Mouse (Mus musculus) megakaryocyte progenitor cell, adult 5-6 weeks (primary cell): ENCODE results near the gene Cyp2d22. TPM values are rescaled to one million over a fixed set of nuclear protein-coding genes. Genes with fewer than 3 reads are reported as not detected.
"Not testable (repeated sequence)": the region's sequence is repeated elsewhere in the genome, so short reads cannot be mapped to it uniquely, and the experiment has no call there.

ENCODE experiments used
- ATAC-seq: replicated peaks from 2 replicates; pipeline ENCODE4 v1.8.0; 2016; ENCODE audit warnings: mild to moderate bottlenecking, moderate TSS enrichment, inconsistent platforms; ENCODE audit not compliant: poor library complexity
- total RNA-seq, 2 experiments: library from RNA; stranded (forward) in 1 of 2; stranded (reverse) in 1 of 2; fragments of 157-497, 149-512 nt in 1 of 2; fragments of 200-1000 nt in 1 of 2; gene quantifications; 2 replicates each; pipeline versions ENCODE4 v1.2.3 to v1.2.4; 2015 to 2017

Gene Cyp2d22
- total RNA-seq, 2 experiments from 2014 or later = 1.7 TPM; not detected in 1

DNA sequence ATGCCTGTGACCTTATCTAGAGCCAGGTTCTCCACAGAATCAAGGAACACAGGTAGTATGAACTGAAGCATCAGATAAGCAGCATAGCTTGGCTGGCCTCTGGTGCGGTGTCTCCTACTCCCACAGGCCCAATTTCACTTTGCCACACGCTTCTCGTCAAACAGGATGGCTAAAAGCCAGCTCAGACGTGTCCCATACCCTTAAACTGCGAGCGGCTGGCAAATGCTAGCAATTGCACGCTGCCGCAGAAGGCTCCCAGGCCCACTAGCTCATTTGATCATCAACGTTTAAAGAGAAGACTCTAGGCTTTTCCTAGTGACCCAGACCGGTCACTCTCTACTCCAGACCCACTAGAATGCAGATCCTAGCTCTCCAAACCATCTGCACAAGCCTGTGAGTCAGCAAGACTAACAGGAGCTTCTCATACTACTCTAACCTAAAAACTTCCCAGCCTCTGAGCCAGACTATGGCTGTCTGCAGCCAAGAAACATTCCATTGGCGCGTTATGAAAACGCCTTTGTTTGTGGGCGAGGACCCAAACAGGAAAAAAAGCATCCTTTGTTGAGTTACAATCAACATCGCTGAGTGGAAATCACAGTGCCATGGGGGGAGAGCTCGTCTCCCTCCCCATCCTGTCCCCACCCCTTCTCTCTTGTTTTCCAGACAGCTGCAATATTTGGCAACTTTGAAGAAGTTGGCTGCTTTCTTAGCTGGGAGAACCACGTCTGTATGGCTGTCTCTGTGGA lies 3.5 kb downstream of the Cyp2d22 start:
- ATAC-seq = no peak

- no peak for ATAC-seq
Observed at GRCm38 (mm10) chr15:82375855-82376254, 4.2 kb downstream of the Cyp2d22 start.

- no peak for ATAC-seq
Observed at GRCm38 (mm10) chr15:82374437-82374836, 5.6 kb downstream of the Cyp2d22 start.

GRCm38 (mm10) chr15:82372991-82373390 lies 7.1 kb downstream of the Cyp2d22 start:
- ATAC-seq = no peak

- ATAC-seq = no peak
Observed at GRCm38 (mm10) chr15:82372446-82372845, 7.6 kb downstream of the Cyp2d22 start.

GRCm38 (mm10) chr15:82368851-82369250 lies 11.2 kb downstream of the Cyp2d22 start:
- ATAC-seq = no peak

GRCm38 (mm10) chr15:82368146-82368545 lies 11.9 kb downstream of the Cyp2d22 start:
- no peak for ATAC-seq

DNA sequence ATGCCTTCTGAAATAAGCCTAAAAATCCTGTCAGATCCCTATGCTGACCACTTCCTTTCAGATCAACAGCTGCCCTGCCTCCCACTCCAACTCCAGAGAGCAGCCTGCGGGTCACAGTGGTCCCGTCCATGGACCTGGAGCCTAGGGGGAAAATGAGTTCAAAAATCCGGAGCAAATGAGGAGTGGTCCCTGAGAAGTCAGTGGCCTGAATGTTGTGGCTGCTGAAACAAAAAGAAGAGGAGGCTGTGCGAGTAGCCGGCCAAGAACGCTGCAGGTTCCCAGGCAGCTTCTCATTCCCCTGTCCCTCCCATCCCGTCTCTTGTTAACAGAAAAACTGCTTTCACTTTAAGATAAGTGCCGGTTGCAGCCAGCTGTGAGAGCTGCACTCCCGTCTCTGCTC lies 15.5 kb downstream of the Cyp2d22 start:
- not testable (repeated sequence) for ATAC-seq

- ATAC-seq = not testable (repeated sequence)
Observed at GRCm38 (mm10) chr15:82363801-82364200, 16.3 kb downstream of the Cyp2d22 start.

DNA sequence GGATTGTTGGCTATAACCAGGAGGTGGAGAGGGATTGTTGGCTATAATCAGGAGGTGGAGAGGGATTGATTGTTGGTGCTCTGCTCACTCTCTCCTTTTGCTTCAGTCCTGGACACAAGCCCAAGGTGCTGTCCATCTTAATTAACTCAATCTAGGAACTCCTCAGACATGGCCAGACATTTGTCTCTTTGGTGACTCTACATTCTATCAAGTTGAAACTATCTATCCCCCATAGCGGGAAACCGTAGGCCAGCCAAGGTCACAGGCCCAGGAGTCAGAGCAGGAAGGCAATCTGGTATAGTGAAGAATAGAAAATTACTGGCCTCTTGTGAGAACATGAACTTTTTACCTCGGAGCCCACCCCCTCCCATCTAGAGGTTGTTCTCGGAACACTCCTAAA lies 17.8 kb downstream of the Cyp2d22 start:
- no peak for ATAC-seq

DNA sequence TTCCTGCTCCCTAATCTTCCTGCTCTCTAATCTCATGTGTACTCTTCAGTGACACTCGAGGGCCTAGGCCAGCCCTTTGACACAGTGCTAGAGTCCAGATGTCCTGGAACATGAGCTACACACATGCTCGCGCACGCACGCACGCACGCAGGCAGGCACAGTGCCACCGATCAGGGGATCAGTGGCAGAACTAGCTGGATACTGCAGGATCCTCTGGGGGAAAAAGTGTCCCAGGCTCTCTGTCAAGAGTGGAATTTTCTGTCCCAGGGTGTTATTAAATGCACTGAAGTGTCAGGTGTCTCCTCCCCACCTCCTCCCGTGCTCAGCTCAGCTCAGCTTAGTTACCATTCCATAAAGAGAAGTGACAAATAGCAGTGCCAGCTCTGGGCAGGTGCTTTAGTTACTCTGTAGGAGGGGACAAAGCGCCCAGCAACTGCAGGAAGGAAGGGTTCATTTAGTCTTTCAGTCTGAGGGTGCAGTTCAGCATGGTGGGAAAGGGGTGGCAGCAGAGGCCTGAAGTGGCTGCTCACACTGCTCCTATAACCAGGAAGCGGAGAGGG lies 18.5 kb downstream of the Cyp2d22 start:
- peak; percentile 97 for ATAC-seq

DNA sequence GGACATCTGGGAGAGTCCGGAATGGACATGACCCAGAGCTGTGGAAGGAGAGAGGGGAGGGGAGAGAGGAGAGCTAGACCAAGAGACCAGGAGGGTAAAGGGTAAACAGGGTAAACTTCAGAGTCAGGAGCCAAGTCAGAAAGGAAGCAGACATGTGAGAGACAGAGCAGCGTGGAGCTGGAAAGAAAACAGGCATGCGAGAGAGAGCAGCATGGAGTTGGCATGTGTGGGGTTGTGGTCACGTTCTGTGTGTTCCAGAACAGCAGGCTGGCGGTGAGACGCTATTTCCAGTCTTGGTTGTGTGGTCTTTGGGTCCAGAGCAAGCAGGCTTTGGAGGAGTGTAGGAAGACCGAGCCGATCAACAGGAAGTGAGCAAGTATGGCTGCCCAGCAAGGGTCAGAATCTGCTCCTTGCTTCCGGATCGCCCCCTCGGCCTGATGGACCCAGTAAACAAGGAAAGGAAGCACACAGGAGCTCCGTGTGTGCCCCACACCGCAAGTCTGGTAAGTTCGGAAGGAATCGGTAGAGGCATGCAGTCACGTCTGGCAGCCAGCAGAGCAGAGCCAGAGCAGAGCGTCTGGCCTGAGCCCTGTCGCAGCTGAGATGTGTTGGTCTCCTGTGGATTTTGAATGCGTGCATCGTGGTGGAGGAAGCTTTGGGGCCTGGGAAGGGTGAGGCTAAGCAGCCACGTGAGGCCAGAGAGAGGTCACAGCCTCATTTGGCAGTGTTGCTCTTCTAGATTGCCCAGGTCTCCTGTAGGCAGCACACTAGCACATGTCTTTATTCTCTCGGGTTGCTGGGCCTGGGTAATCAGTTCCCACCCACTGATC lies 21.4 kb downstream of the Cyp2d22 start:
- no peak for ATAC-seq

- peak; percentile 95 for ATAC-seq
Observed at GRCm38 (mm10) chr15:82354126-82354945, 25.7 kb downstream of the Cyp2d22 start, which contains the start of gene Ndufa6. Gene Ndufa6, minus strand, starts transcription at chr15:82354322.

DNA sequence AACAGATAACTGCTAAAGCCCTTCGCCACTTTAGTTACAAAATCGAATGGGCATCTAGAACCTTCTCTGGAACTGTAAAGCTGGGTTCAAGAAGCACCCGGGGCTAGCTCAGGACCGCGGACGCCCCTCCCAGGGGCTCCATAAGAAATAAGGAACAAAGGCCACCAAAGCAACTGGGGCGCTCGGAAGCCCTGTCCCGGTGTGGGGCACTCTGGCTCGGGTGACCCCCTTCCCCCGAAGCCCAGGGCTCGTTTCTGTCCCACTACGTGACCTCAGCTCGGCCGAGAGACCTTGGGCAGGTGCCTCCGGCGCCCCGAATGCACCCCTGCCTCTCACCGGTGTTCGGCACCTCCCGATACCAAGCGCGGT lies 26.3 kb downstream of the Cyp2d22 start:
- peak; percentile 4; the same call in 1 of the 2 replicates for ATAC-seq

DNA sequence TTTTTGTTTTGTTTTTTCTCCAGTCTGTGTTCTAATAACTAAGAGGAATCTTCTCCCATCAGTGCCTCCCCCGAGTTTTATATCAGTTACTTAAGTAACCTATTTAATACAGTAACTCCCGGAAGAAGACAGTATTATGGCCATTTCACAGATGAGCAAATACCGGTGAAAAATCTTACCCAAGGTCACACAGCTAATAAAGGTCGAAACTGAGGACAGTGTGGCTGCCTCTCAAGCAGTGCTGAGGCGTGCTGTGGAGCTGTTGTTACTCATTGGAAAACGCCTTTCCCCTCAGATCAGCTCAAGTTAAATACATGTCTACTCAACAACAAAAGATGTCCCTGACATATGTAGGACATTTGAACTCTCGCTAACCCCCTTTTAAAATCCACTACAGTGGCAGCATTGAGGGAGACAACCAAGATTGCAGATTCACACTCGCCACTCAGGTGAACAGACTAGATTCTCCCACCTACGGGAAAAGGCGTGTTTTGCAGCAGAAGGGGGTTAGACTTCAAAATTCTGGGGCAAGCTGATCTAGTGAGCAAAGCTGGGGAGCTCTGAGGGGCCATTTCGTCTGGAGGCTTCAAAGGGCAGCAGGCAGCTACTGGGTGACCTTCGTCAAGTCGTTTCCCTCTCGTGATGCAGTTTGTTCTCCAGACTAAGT lies 26.8 kb downstream of the Cyp2d22 start:
- ATAC-seq = no peak

- peak; percentile 10; the same call in 1 of the 2 replicates for ATAC-seq
Observed at GRCm38 (mm10) chr15:82351480-82351879, 28.6 kb downstream of the Cyp2d22 start.

- no peak for ATAC-seq
Observed at GRCm38 (mm10) chr15:82350349-82350748, 29.7 kb downstream of the Cyp2d22 start.

- ATAC-seq = no peak
Observed at GRCm38 (mm10) chr15:82348999-82349341, 31.1 kb downstream of the Cyp2d22 start.

DNA sequence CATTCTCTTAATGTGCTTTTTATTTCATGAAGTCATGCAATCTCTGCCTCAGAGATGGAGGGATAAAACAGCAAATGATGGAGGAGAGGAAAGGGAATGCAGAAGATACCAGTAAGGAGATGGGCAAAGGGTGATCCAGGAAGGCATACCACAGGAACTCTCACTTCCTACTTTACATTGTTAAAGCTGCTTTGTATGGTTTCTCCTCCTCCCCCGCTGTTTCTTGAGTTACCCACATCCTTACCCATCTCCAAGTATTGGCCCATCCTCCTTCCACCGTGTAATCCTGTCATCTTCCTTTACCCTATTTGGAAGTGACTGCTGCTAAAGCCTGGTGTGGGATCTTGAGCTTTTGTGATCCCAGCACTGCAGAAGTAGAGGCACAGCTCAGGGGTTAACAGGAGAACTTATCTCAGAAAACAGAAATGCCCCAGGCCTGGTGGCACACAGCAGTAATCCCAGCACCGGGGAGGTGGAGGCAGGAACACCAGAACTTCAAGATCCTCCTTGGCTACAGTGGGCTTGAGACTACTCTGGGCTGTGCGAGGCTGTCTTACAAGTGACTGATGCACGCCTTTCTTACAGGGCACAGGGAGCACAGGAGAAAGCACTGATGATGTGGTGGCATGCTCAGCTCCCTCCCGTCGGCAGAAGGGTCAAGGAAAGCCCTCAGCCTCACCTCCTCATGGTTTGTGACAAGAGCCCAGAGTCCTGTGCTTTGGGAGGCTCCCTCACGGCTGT lies 31.6 kb downstream of the Cyp2d22 start:
- ATAC-seq = peak; percentile 22

GRCm38 (mm10) chr15:82347852-82348251 lies 32.2 kb downstream of the Cyp2d22 start:
- no peak for ATAC-seq
